Mouse (Mus musculus) cortical plate, adult 2 months (tissue): ENCODE results near the gene Dlx5. TPM values are rescaled to one million over a fixed set of nuclear protein-coding genes. Genes with fewer than 3 reads are reported as not detected.

Source experiments
- H3K27ac ChIP-seq: fragments of 200-500 bp; 2 replicates; pipeline ENCODE4 v1.5.1; 2012; ENCODE audit warnings: low read length, control low read depth, inconsistent platforms; ENCODE audit not compliant: insufficient read depth
- H3K4me1 ChIP-seq: fragments of 200-500 bp; 2 replicates; pipeline ENCODE4 v1.6.1; 2011; ENCODE audit warnings: low read length; ENCODE audit not compliant: control insufficient read depth, insufficient read depth
- H3K4me3 ChIP-seq: fragments of 200-500 bp; 2 replicates; pipeline ENCODE4 v1.5.1; 2011; ENCODE audit warnings: mild to moderate bottlenecking, low read length, control low read depth; ENCODE audit not compliant: insufficient read depth
- CTCF ChIP-seq: fragments of 200-500 bp; IDR thresholded peaks from 2 replicates; pipeline ENCODE4 v1.5.1; 2011; ENCODE audit warnings: mild to moderate bottlenecking, control low read depth, low read length; ENCODE audit not compliant: insufficient read depth; ENCODE audit errors: extremely low read depth
- POLR2A ChIP-seq: fragments of 200-500 bp; IDR thresholded peaks from 2 replicates; pipeline ENCODE4 v1.6.1; 2011; ENCODE audit warnings: mild to moderate bottlenecking, low read length, control low read depth; ENCODE audit not compliant: insufficient read depth; ENCODE audit errors: extremely low read depth
- polyA plus RNA-seq: library from polyadenylated mRNA; depleted of rRNA; stranded (reverse); fragments of >200 nt; gene quantifications from 2 replicates; pipeline ENCODE4 v1.2.3, GENCODE M21; 2012; rRNA removed

Gene Dlx5
- polyA plus RNA-seq, 1 experiment = 2.7 TPM

DNA sequence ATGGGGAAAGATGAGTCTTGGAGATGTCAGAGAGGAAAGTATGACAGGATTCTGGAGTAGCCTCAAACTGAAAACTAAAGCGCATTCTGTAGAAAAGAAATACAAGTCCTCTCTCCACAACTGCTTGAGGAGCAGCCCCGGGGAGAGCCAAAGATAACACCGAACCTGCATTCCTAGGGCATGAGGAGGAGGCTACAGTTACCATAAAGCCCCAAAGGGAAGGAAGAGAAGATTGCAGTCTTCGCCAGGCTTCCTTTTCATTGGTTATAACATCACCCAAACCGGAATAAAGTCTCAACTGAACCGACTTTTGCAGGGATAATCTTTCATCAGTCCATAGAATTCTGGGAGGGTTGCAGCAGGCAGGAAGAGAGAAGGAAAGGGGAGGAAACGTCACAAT, 51.4 kb downstream of the Dlx5 start:
- Histone ChIP-seq H3K4me3 (no peak overlapping the region), H3K27ac (no peak overlapping the region), H3K4me1 (no peaks in the 10 kb centered on the region)
- TF ChIP-seq CTCF (no peak), POLR2A (no peak)

Other genes with a start within 250 kb of the Dlx5 start
- 7.2 and 7.7 TPM in 2 replicates for gene Dlx6, start 18.8 kb downstream of the Dlx5 start, polyA plus RNA-seq
- 3.4 and 3.9 TPM in 2 replicates for gene Sdhaf3, start 73.9 kb upstream of the Dlx5 start, polyA plus RNA-seq